Mouse (Mus musculus): ENCODE data around the gene Polr3h. TPM values are rescaled to one million over a fixed set of nuclear protein-coding genes. Genes with fewer than 3 reads are reported as not detected.

Gene Polr3h
- total and polyA plus RNA-seq, 3 experiments = 15.6 to 34.4 (median 17.5) TPM

GRCm38 (mm10) chr15:81949476-81950131 lies 23.6 kb upstream of the Polr3h start:
- no peak for DNase-seq

GRCm38 (mm10) chr15:81949076-81949475 lies 23.0 kb upstream of the Polr3h start:
- DNase-seq = no peak

- DNase-seq = no peak
These were observed 17.2 kb upstream of the Polr3h start for GRCm38 (mm10) chr15:81943176-81943749.

- DNase-seq = no peak
These were observed 15.0 kb upstream of the Polr3h start for GRCm38 (mm10) chr15:81941010-81941409.

- no peak for DNase-seq
These were observed 14.2 kb upstream of the Polr3h start for GRCm38 (mm10) chr15:81940219-81940618.

- DNase-seq = no peak
These were observed 13.7 kb upstream of the Polr3h start for GRCm38 (mm10) chr15:81939774-81940173.

GRCm38 (mm10) chr15:81939157-81939715 lies 13.2 kb upstream of the Polr3h start:
- peak; percentile 74 for DNase-seq

GRCm38 (mm10) chr15:81938246-81938645 lies 12.2 kb upstream of the Polr3h start:
- peak; percentile 72 for DNase-seq

GRCm38 (mm10) chr15:81937098-81937972 lies 11.3 kb upstream of the Polr3h start:
- peak; percentile 53 for DNase-seq

GRCm38 (mm10) chr15:81936679-81937078 lies 10.6 kb upstream of the Polr3h start, which contains the start of gene Csdc2:
Gene Csdc2, plus strand, starts transcription at chr15:81936759.
- DNase-seq = peak; percentile 67

GRCm38 (mm10) chr15:81935869-81936637 lies 10.0 kb upstream of the Polr3h start:
- DNase-seq = no peak

GRCm38 (mm10) chr15:81933986-81934385 lies 7.9 kb upstream of the Polr3h start:
- DNase-seq = no peak

- no peak for DNase-seq
These were observed 7.0 kb upstream of the Polr3h start for GRCm38 (mm10) chr15:81932951-81933470.

- peak; percentile 64 for DNase-seq
These were observed 2.2 kb upstream of the Polr3h start for GRCm38 (mm10) chr15:81928277-81928676.

GRCm38 (mm10) chr15:81927741-81928140 lies 1.7 kb upstream of the Polr3h start:
- DNase-seq = peak; percentile 71

- no peak for DNase-seq
These were observed 394 bp upstream of the Polr3h start for GRCm38 (mm10) chr15:81926446-81926822.

- DNase-seq = no peak
These were observed 1.1 kb downstream of the Polr3h start for GRCm38 (mm10) chr15:81924933-81925332.

- DNase-seq = no peak
These were observed 4.8 kb downstream of the Polr3h start for GRCm38 (mm10) chr15:81921255-81921654.

GRCm38 (mm10) chr15:81920546-81921217 lies 5.4 kb downstream of the Polr3h start:
- DNase-seq = no peak

- peak; percentile 25 for DNase-seq
These were observed 7.0 kb downstream of the Polr3h start for GRCm38 (mm10) chr15:81919062-81919461.
